Mouse (Mus musculus) forebrain, embryonic 14.5 days (tissue): ENCODE data around the gene Map3k7. TPM values are rescaled to one million over a fixed set of nuclear protein-coding genes. Genes with fewer than 3 reads are reported as not detected.

Experiments
- ATAC-seq: fragments of 200-750 bp; cut with Nextera tagmentation; 2 replicates; pipeline ENCODE4 v1.8.0; 2017; ENCODE audit warnings: mild to moderate bottlenecking, moderate library complexity
- DNase-seq: peaks from one replicate; pipeline ENCODE4 v3.0.0-alpha.2; 2015; ENCODE audit warnings: low spot score
- H3K27ac ChIP-seq: fragments of 300-500 bp; sonication (generic); 2 replicates; pipeline ENCODE4 v1.5.1; 2014; ENCODE audit warnings: low read depth, mild to moderate bottlenecking, control low read depth, low read length, moderate library complexity
- H3K27me3 ChIP-seq: fragments of 300-500 bp; sonication (generic); replicated peaks from 2 replicates; pipeline ENCODE4 v1.6.1; 2014; ENCODE audit warnings: low read length, control low read depth, mixed read lengths; ENCODE audit not compliant: control insufficient read depth, insufficient read depth
- H3K36me3 ChIP-seq: fragments of 300-500 bp; sonication (generic); 2 replicates; pipeline ENCODE4 v1.6.1; 2014; ENCODE audit warnings: low read length, control low read depth; ENCODE audit not compliant: control insufficient read depth, insufficient read depth
- H3K4me1 ChIP-seq: fragments of 300-500 bp; sonication (generic); 2 replicates; pipeline ENCODE4 v1.6.1; 2014; ENCODE audit warnings: antibody characterized with exemption, low read length, control low read depth; ENCODE audit not compliant: control insufficient read depth, insufficient read depth
- H3K4me2 ChIP-seq: fragments of 300-500 bp; sonication (generic); 2 replicates; pipeline ENCODE4 v1.6.1; 2014; ENCODE audit warnings: mild to moderate bottlenecking, control low read depth, low read length
- H3K4me3 ChIP-seq: fragments of 300-500 bp; sonication (generic); 2 replicates; pipeline ENCODE4 v1.5.1; 2014; ENCODE audit warnings: low read depth, low read length, control low read depth
- H3K9ac ChIP-seq: fragments of 300-500 bp; sonication (generic); 2 replicates; pipeline ENCODE4 v1.6.1; 2014; ENCODE audit warnings: mild to moderate bottlenecking, low read length, control low read depth, moderate library complexity
- H3K9me3 ChIP-seq: fragments of 300-500 bp; sonication (generic); replicated peaks from 2 replicates; pipeline ENCODE4 v1.6.1; 2016; ENCODE audit warnings: low read length, control low read depth, mixed read lengths; ENCODE audit not compliant: control insufficient read depth
- WGBS: fragments of 180-500 bp; shearing (Covaris S2); extraction: QIAGEN DNeasy Blood & Tissue Kit; methylation state at CpG from one replicate; pipeline ENCODE4 v1.1.7; 2014; 5-methylcytosine and 5-hydroxymethylcytosine counted together
- polyA plus RNA-seq: library from polyadenylated mRNA; unstranded; fragments of >200 nt; fragmentation: Nextera tagmentation; extraction: Ambion mirVana; gene quantifications from 2 replicates; pipeline ENCODE4 v1.2.1, GENCODE M21; 2014

Gene Map3k7
- polyA plus RNA-seq, 1 experiment from 2014 or later, result 31.5 TPM

DNA sequence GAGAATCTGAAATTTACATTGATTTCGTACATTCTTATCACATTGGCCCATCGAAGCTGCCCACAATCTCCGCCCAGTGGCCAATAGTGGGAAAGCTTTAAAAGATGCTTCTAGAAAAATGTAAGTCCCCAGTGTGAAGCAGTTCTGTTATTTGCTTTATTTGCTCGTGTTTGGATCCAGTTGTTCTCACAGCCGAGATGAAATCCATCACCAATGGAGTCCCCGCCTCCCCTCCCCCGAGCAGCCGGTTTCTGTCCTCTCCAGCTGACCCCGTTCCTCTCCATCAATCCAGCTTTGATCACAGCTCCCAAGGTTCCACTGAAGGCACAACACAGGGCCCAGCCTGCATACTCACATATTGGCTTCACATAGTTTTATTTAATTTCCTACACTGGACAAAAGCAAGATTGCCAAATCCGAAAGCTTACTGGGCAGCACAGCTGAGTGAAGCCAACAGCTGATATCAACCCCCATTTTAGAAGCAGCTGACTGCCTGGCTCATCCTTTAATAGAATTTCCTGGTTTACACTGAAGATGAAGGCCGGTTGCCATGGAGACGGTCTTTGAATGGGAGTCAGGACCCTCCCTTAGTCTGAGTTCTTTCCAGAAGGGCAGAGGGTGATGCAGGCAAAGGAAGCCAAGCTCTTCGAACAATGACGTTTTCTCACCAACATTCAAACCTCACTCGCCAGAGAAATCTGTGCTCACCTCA, 78.0 kb downstream of the Map3k7 start:
- no peaks in the 10 kb centered on the region for H3K27me3 ChIP-seq
- H3K4me3 ChIP-seq, result no peak overlapping the region
- H3K27ac ChIP-seq, result peak overlapping the region; percentile 56
- 64% methylated on average over 15 of the region's 15 CpGs for WGBS
- DNase-seq, result peak; percentile 88
- H3K9me3 ChIP-seq, result no peaks in the 10 kb centered on the region
- H3K4me1 ChIP-seq, result peaks cover 8% of the 10 kb centered on the region
- no peak overlapping the region for H3K9ac ChIP-seq
- H3K4me2 ChIP-seq, result no peak overlapping the region
- no peaks in the 10 kb centered on the region for H3K36me3 ChIP-seq
- ATAC-seq, result peak; percentile 82

DNA sequence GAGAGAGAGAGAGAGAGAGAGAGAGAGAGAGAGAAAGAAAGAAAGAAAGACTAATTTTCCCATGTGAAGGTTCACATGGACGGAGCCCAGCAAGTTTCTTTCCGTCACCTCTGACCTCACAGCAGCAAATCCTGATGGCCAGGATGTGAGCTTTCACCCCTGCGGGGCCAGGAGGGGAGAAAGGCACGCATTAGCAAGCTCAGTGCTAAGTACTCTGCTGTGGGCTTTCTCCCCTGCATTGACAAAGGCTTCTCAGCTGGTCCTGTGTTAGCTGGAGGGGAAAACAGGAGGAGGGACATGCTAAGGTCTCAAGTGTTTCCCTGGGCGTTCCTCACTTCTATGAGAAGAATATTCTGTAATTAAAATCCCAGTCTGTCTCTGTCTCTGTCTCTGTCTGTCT, 81.3 kb downstream of the Map3k7 start:
- H3K27me3 ChIP-seq, result no peaks in the 10 kb centered on the region
- WGBS, result 9% methylated on average over 5 of the region's 5 CpGs
- H3K4me3 ChIP-seq, result no peak overlapping the region
- ATAC-seq (no peak), DNase-seq (peak; percentile 15)
- no peaks in the 10 kb centered on the region for H3K36me3 ChIP-seq
- peaks cover 8% of the 10 kb centered on the region for H3K4me1 ChIP-seq
- no peak overlapping the region for H3K9ac ChIP-seq
- H3K4me2 ChIP-seq, result no peak overlapping the region
- H3K27ac ChIP-seq, result no peak overlapping the region
- no peaks in the 10 kb centered on the region for H3K9me3 ChIP-seq

DNA sequence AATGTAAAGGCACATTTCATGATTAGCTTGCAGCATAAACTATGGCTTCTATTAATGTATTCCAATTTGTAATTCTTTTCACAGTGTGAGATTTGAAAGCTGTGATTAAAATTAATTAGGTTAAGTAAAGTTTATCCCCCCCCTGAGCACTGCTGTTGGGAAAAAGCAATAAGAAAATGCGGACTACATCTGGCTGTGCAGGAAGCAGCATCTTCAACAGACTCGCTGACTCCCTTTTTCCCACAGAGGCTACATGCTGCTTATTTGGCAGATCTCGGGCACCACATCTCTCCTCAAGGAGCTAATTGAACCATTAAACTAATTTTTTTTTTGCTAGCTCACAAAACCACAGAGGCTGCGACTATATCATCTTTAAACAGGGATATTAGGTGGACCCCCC, 85.9 kb downstream of the Map3k7 start:
- DNase-seq, result peak; percentile 49
- Histone ChIP-seq H3K27ac (no peak overlapping the region), H3K4me1 (no peaks in the 10 kb centered on the region), H3K27me3 (no peaks in the 10 kb centered on the region), H3K4me2 (no peak overlapping the region), H3K9me3 (no peaks in the 10 kb centered on the region), H3K4me3 (no peak overlapping the region), H3K36me3 (no peaks in the 10 kb centered on the region), H3K9ac (no peak overlapping the region)
- no peak for ATAC-seq
- WGBS, result 27% methylated on average over 4 of the region's 4 CpGs

DNA sequence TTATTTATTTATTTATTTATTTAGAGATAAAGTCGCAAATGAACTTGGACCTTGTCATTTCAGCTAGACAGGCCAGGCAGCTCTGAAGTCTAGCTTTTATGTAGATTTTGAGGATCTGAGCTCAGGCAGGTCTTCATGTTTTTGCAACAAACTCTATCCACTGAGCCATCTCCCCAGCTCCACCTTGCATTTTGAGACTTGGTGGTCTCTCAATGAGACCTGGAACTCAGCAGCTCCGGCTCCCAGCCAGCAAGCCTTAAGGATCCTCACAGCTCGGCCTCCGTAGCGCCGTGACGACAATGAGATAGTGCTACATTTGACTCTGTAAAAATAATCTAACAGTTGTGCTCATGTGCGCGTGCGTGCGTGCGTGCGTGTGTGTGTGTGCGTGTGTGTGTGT, 89.3 kb downstream of the Map3k7 start:
- DNase-seq (no peak), ATAC-seq (no peak)
- no peaks in the 10 kb centered on the region for H3K9me3 ChIP-seq
- H3K4me2 ChIP-seq, result no peak overlapping the region
- peaks cover 3% of the 10 kb centered on the region; the same call in 1 of the 2 replicates for H3K4me1 ChIP-seq
- no peak overlapping the region for H3K27ac ChIP-seq
- no peak overlapping the region for H3K4me3 ChIP-seq
- no peak overlapping the region for H3K9ac ChIP-seq
- 95% methylated on average over 14 of the region's 14 CpGs for WGBS
- H3K36me3 ChIP-seq, result no peaks in the 10 kb centered on the region
- no peaks in the 10 kb centered on the region for H3K27me3 ChIP-seq

DNA sequence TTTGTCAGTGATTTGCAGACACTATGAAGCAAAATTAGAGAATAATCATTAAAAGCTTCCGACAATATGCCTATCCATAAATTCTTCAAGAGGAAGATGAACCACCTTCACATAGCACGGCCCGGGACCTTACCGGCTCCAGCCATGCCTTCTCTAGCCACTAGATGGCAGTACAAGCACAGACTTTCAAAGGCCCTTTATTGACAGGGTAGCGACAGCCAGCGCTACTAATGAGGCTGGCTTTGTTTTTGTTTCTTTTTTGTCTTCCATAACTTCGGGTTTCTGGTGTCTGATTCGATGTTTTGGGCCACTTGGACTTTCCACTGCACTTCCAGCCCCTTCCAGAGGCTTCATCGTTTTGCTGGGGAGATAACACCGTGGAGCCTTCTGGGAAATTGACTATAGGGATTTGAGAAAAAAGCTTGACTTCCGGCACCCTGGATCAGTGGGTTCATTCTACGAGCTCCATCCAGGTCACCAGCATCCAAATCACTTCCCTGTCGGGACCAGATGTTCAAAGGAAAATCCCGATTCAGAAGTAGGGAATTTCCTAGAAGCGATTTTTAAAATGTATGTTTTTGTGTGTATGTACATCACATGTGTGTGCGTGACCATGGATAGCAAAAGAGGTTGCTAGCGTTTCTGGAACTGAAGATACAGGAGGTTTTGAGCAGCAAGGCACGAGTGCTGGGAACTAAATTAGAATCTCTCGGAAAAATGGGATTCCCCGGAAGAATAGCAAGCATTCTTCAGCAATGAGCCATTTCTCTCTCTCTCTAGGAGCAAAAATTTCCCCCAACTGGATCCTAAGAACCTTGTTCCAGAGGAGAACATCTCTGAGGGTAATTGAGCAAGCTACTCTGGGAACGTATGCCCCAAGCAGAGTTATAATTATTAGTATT, 91.5 kb downstream of the Map3k7 start:
- Histone ChIP-seq H3K27ac (no peak overlapping the region), H3K27me3 (no peaks in the 10 kb centered on the region), H3K9ac (peak overlapping the region; percentile 55), H3K4me1 (peaks cover 3% of the 10 kb centered on the region; the same call in 1 of the 2 replicates), H3K36me3 (no peaks in the 10 kb centered on the region), H3K9me3 (no peaks in the 10 kb centered on the region), H3K4me3 (peak overlapping the region; percentile 28), H3K4me2 (peak overlapping the region; percentile 55)
- 22% methylated on average over 21 of the region's 21 CpGs for WGBS
- DNase-seq (peak; percentile 92), ATAC-seq (peak; percentile 96)

DNA sequence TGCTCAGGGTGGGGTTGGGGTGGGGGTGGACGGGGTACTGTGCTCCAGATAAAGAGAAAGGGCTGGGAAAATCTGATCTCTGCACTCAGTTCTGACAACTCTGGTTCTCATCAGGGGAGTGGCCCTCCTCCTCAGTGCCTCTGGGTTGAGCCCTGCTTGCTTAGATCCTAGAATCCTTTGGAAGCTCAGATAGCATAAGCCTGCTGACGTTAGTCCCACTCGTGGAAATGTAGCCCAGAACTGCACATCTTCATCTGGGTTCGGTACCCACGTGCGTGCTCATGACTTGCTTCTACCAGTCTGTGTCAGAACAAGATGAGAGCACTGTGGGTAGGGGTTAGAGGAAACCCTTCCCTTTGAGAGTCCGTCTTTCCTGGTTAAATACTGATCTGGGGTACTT, 92.5 kb downstream of the Map3k7 start:
- Histone ChIP-seq H3K4me1 (peaks cover 5% of the 10 kb centered on the region; the same call in 1 of the 2 replicates), H3K36me3 (no peaks in the 10 kb centered on the region), H3K9me3 (no peaks in the 10 kb centered on the region), H3K27me3 (no peaks in the 10 kb centered on the region), H3K4me2 (no peak overlapping the region), H3K27ac (no peak overlapping the region), H3K4me3 (no peak overlapping the region), H3K9ac (no peak overlapping the region)
- 79% methylated on average over 7 of the region's 7 CpGs for WGBS
- ATAC-seq (no peak), DNase-seq (no peak)

DNA sequence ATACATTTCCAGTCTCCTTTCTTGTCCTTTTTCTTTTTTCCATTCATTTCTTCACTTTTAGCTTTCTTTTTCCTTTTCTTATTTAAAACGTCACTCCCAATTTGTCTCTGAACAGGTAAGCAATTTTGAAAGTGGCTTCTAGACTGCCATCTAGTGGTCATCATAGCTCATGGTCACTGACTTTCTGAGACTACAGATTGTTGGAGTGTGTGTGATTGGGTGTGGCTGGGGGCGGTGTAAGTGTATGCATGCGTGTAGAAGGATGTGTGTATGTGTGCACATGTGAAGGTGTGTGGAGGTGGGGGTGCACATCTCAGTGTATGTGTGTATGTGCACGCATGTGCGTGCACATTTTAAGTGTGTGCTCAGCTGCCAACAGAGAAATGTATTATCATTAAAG, 93.2 kb downstream of the Map3k7 start:
- DNase-seq (peak; percentile 62), ATAC-seq (0 out of 2 replicates have a peak, but pooled peaks have one; percentile 43)
- Histone ChIP-seq H3K27me3 (no peaks in the 10 kb centered on the region), H3K4me1 (peaks cover 8% of the 10 kb centered on the region; the same call in 1 of the 2 replicates), H3K36me3 (no peaks in the 10 kb centered on the region), H3K9me3 (no peaks in the 10 kb centered on the region), H3K4me3 (no peak overlapping the region), H3K9ac (no peak overlapping the region), H3K27ac (no peak overlapping the region), H3K4me2 (no peak overlapping the region)
- WGBS, result 47% methylated on average over 5 of the region's 5 CpGs

DNA sequence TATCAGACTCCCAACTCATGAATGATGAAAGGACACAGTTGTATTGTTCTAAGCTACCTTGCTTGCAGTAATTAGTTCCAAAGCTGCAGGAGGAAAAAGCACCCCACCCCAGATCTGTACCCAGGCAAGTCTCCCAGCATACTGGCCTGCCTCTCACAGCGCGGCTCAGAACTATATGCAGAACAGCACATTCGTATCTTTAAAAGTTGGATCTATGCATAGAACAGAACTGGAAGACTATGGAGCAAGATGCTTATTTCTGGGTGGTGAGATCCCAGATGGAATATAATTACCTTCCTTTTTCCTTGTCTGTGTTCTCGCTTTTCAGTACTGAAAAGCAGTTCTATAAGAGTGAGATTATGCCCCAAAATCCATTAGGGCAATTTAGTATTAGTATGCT, 96.8 kb downstream of the Map3k7 start:
- no peaks in the 10 kb centered on the region for H3K9me3 ChIP-seq
- ATAC-seq (no peak), DNase-seq (no peak)
- WGBS, result 95% methylated on average over 4 of the region's 4 CpGs
- no peaks in the 10 kb centered on the region for H3K27me3 ChIP-seq
- H3K36me3 ChIP-seq, result no peaks in the 10 kb centered on the region
- no peak overlapping the region for H3K9ac ChIP-seq
- H3K27ac ChIP-seq, result no peak overlapping the region
- no peak overlapping the region for H3K4me2 ChIP-seq
- no peak overlapping the region for H3K4me3 ChIP-seq
- H3K4me1 ChIP-seq, result peaks cover 21% of the 10 kb centered on the region
